Mouse (Mus musculus): ENCODE results near the gene Rb1. TPM values are rescaled to one million over a fixed set of nuclear protein-coding genes. Genes with fewer than 3 reads are reported as not detected.

The Rb1 gene
- polyA plus RNA-seq, 1 experiment from 2014 or later = 16.0 TPM

DNA sequence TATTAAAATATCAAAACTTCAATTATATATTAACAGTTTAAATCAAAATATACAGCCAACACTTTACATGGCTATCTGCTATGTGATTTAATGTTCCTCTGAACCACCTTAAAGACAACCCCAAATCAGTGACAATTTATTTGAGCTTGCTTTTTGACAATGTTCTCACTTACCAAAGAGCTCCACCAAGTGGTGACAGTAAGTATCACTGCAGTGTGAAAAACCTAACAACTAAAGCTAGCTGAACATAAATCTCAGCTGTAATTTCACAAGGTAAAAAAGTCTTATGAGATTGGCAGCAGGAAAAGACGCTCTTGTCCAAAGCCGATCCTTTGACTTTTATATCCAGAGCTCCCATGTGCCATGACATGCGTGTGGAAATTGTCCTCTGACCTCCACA is 22.4 kb downstream of the Rb1 start:
- Histone ChIP-seq H3K4me2 (ENCODE audit: low read depth, low read length) (no peak overlapping the region), H3K9me3 (replicated peaks; ENCODE audit: control insufficient read depth, low read length) (no peaks in the 10 kb centered on the region), H3K4me1 (ENCODE audit: control insufficient read depth, insufficient read depth, low read length) (no peaks in the 10 kb centered on the region), H3K36me3 (ENCODE audit: control insufficient read depth, insufficient read depth) (no peaks in the 10 kb centered on the region), H3K4me3 (ENCODE audit: low read length) (no peak overlapping the region), H3K27me3 (ENCODE audit: control insufficient read depth, insufficient read depth, low read length) (no peaks in the 10 kb centered on the region), H3K27ac (ENCODE audit: low read length) (no peak overlapping the region), H3K9ac (ENCODE audit: low read length) (no peak overlapping the region)
- WGBS = 24% methylated on average over 3 of the region's 3 CpGs
- no peak for ATAC-seq (replicated peaks; ENCODE audit: extremely low read depth, insufficient read depth, low FRiP score)

DNA sequence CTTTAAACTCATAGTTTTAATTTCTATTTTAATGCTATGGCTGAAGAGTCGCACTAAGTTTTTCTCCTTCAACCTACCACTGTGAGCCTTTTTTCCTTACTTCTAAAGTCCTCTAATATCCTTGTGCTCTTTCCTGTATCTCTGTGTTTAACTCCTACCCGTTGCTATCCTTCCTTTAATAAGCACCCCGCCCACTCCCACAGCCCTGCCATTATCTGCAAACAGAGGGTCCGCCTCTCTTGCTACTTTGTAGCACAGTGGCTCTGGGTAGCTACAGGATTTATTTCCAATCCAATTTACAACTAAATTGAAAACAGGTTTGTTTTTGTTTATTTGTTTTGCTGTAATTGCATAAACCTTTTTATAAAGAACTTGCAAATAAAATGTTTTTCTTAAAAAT is 23.8 kb downstream of the Rb1 start:
- no peak for ATAC-seq (replicated peaks; ENCODE audit: extremely low read depth, insufficient read depth, low FRiP score)
- Histone ChIP-seq H3K4me1 (ENCODE audit: control insufficient read depth, insufficient read depth, low read length) (no peaks in the 10 kb centered on the region), H3K9me3 (replicated peaks; ENCODE audit: control insufficient read depth, low read length) (no peaks in the 10 kb centered on the region), H3K36me3 (ENCODE audit: control insufficient read depth, insufficient read depth) (0 out of 2 replicates have a peak, but pooled peaks cover 2% of the 10 kb centered on the region), H3K9ac (ENCODE audit: low read length) (no peak overlapping the region), H3K27me3 (ENCODE audit: control insufficient read depth, insufficient read depth, low read length) (no peaks in the 10 kb centered on the region), H3K4me3 (ENCODE audit: low read length) (no peak overlapping the region), H3K4me2 (ENCODE audit: low read depth, low read length) (no peak overlapping the region), H3K27ac (ENCODE audit: low read length) (no peak overlapping the region)
- 60% methylated on average over 4 of the region's 4 CpGs for WGBS

DNA sequence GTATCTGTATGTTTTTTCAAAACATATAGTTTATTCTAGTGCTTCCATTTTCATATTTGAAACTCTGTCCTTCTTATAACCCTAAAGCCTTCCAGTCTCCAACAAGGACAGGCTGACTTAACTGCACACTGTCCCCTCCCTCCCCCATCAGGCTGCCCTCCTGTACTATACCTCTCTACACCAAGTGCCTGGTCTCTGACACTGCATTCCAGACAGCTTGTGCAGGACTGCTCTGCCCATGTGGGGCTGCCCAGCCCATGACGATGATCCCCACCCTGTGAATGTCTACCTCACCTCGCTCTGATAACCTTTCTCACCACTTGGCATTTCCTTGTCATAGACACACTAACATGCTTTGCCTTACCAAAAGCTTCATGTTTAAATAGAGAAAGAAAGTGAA is 30.1 kb downstream of the Rb1 start:
- no peak; the same call in 1 of the 2 replicates for ATAC-seq (replicated peaks; ENCODE audit: extremely low read depth, insufficient read depth, low FRiP score)
- Histone ChIP-seq H3K27me3 (ENCODE audit: control insufficient read depth, insufficient read depth, low read length) (no peaks in the 10 kb centered on the region), H3K4me3 (ENCODE audit: low read length) (no peak overlapping the region), H3K27ac (ENCODE audit: low read length) (no peak overlapping the region), H3K9me3 (replicated peaks; ENCODE audit: control insufficient read depth, low read length) (no peaks in the 10 kb centered on the region), H3K9ac (ENCODE audit: low read length) (no peak overlapping the region), H3K36me3 (ENCODE audit: control insufficient read depth, insufficient read depth) (0 out of 2 replicates have a peak, but pooled peaks cover 2% of the 10 kb centered on the region), H3K4me1 (ENCODE audit: control insufficient read depth, insufficient read depth, low read length) (no peaks in the 10 kb centered on the region), H3K4me2 (ENCODE audit: low read depth, low read length) (no peak overlapping the region)
- 43% methylated on average over 2 of the region's 2 CpGs for WGBS

DNA sequence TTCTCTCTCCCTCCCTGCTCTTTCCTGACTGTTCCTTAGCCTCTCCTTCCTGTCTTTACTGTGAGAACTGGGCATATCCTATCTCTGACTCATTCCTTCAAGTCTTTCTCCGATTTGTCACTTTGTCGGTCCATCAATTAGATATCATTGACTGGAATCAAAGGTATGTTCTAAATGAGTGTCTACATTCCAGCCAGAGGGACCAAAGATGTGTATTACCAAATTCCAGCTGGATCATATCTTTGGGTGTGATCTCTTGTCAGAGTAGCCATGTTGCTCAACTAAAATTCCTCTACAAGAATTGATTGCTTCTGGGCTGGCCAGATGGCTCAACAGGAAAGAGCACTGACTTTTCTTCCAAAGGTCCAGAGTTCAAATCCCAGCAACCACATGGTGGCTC is 32.0 kb downstream of the Rb1 start:
- no peaks in the 10 kb centered on the region for H3K27me3 ChIP-seq (ENCODE audit: control insufficient read depth, insufficient read depth, low read length)
- no peak overlapping the region for H3K4me2 ChIP-seq (ENCODE audit: low read depth, low read length)
- H3K36me3 ChIP-seq (ENCODE audit: control insufficient read depth, insufficient read depth) = peaks cover 2% of the 10 kb centered on the region; the same call in 1 of the 2 replicates
- H3K27ac ChIP-seq (ENCODE audit: low read length) = no peak overlapping the region
- no peaks in the 10 kb centered on the region for H3K9me3 ChIP-seq (replicated peaks; ENCODE audit: control insufficient read depth, low read length)
- no peak overlapping the region for H3K4me3 ChIP-seq (ENCODE audit: low read length)
- H3K4me1 ChIP-seq (ENCODE audit: control insufficient read depth, insufficient read depth, low read length) = no peaks in the 10 kb centered on the region
- no peak for ATAC-seq (replicated peaks; ENCODE audit: extremely low read depth, insufficient read depth, low FRiP score)
- WGBS = 74% methylated on average over 2 of the region's 2 CpGs
- no peak overlapping the region for H3K9ac ChIP-seq (ENCODE audit: low read length)

DNA sequence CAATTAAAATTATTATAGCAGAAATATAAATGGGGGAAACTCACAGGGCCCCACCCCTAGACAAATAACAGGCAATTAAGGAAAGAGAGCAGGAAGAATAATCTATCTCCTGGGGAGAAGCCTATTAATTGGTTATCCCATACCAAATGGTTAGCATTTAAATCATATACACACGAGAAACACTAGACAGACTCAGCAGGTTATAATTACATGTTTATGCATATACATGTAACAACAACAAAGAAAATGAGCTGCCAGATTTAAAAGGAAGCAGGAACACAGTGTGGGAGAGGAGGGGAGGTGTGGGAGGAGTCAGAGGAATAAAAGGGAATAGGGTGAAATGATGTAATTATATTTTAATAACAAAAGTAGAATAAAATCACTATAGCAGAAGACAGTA is 33.2 kb downstream of the Rb1 start:
- peaks cover 2% of the 10 kb centered on the region; the same call in 1 of the 2 replicates for H3K36me3 ChIP-seq (ENCODE audit: control insufficient read depth, insufficient read depth)
- H3K9me3 ChIP-seq (replicated peaks; ENCODE audit: control insufficient read depth, low read length) = no peaks in the 10 kb centered on the region
- no peak overlapping the region for H3K4me3 ChIP-seq (ENCODE audit: low read length)
- ATAC-seq (replicated peaks; ENCODE audit: extremely low read depth, insufficient read depth, low FRiP score) = no peak
- no peak overlapping the region for H3K9ac ChIP-seq (ENCODE audit: low read length)
- H3K4me1 ChIP-seq (ENCODE audit: control insufficient read depth, insufficient read depth, low read length) = no peaks in the 10 kb centered on the region
- no peak overlapping the region for H3K4me2 ChIP-seq (ENCODE audit: low read depth, low read length)
- no peaks in the 10 kb centered on the region for H3K27me3 ChIP-seq (ENCODE audit: control insufficient read depth, insufficient read depth, low read length)
- H3K27ac ChIP-seq (ENCODE audit: low read length) = no peak overlapping the region
- 74% methylated on average over 1 of the region's 1 CpGs for WGBS

DNA sequence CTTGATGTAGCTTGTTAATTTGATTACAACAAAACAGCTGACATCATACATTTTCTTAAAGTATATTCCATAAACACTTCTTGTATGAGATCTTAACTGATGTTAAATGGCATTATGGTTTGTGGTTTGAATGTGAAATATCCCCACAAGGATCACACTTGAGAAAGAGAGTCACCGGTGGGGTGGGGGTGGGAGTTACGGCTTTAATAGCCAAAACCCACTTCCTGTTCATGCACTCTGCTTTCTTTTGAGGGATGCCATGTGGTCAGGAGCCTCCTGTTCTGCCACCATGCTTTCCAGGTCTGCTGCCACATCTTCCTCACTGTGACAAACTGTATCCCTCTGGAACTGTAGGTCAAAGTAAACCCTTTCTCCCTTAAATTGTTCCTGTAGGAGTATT is 35.7 kb downstream of the Rb1 start:
- H3K9ac ChIP-seq (ENCODE audit: low read length) = no peak overlapping the region
- 81% methylated on average over 2 of the region's 2 CpGs for WGBS
- ATAC-seq (replicated peaks; ENCODE audit: extremely low read depth, insufficient read depth, low FRiP score) = no peak

DNA sequence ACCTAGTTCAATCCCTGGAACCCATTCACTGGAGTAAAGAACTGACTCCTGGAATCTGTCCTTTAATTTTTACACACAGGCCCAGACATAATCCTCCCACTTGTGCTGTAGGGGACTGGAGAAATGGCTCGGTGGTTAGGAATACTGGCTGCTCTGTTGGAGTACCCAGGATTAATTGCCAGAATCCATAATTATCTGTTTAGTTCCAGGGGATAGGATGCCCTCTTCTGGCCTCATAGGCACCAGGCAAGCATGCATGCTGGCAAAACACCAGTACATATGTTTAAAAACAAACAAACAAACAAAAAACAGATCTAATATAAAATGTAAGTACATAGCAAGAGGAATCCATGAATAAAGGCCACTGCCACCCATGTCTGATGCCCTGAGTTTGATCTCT is 44.6 kb downstream of the Rb1 start:
- H3K27me3 ChIP-seq (ENCODE audit: control insufficient read depth, insufficient read depth, low read length) = no peaks in the 10 kb centered on the region
- H3K4me1 ChIP-seq (ENCODE audit: control insufficient read depth, insufficient read depth, low read length) = no peaks in the 10 kb centered on the region
- WGBS = 24% methylated on average over 1 of the region's 1 CpGs
- no peak overlapping the region for H3K27ac ChIP-seq (ENCODE audit: low read length)
- no peak for ATAC-seq (replicated peaks; ENCODE audit: extremely low read depth, insufficient read depth, low FRiP score)
- no peak overlapping the region for H3K9ac ChIP-seq (ENCODE audit: low read length)
- H3K36me3 ChIP-seq (ENCODE audit: control insufficient read depth, insufficient read depth) = no peaks in the 10 kb centered on the region; the same call in 1 of the 2 replicates
- no peaks in the 10 kb centered on the region for H3K9me3 ChIP-seq (replicated peaks; ENCODE audit: control insufficient read depth, low read length)
- no peak overlapping the region for H3K4me3 ChIP-seq (ENCODE audit: low read length)
- H3K4me2 ChIP-seq (ENCODE audit: low read depth, low read length) = no peak overlapping the region

More for the DNA sequence above, 35.7 kb downstream of the Rb1 start:
- Histone ChIP-seq H3K4me2 (ENCODE audit: low read depth, low read length) (no peak overlapping the region), H3K27ac (ENCODE audit: low read length) (no peak overlapping the region), H3K9me3 (replicated peaks; ENCODE audit: control insufficient read depth, low read length) (no peaks in the 10 kb centered on the region), H3K36me3 (ENCODE audit: control insufficient read depth, insufficient read depth) (peaks cover 2% of the 10 kb centered on the region; the same call in 1 of the 2 replicates), H3K27me3 (ENCODE audit: control insufficient read depth, insufficient read depth, low read length) (no peaks in the 10 kb centered on the region), H3K4me3 (ENCODE audit: low read length) (no peak overlapping the region), H3K4me1 (ENCODE audit: control insufficient read depth, insufficient read depth, low read length) (no peaks in the 10 kb centered on the region)

DNA sequence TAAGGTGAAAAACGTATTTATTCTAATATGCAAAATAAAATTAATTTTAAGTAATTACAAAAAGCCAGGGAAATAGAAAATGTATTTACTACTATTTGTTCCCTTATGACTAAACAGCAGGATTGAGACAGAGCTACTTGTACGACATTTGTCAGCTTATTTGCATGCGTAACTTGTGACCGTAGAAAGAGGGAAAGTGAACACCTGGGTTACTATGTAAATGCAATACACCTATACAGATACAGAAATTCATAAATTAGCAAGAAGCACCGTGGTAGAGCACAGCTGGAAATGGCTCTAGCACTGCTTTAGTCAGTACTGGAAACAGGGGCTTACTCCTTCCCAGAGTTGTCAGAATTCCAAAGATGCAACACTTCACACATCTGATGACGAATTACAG is 46.5 kb downstream of the Rb1 start:
- no peak for ATAC-seq (replicated peaks; ENCODE audit: extremely low read depth, insufficient read depth, low FRiP score)
- WGBS = 80% methylated on average over 6 of the region's 6 CpGs
- no peak overlapping the region for H3K27ac ChIP-seq (ENCODE audit: low read length)
- no peak overlapping the region for H3K9ac ChIP-seq (ENCODE audit: low read length)
- H3K9me3 ChIP-seq (replicated peaks; ENCODE audit: control insufficient read depth, low read length) = no peaks in the 10 kb centered on the region
- no peak overlapping the region for H3K4me2 ChIP-seq (ENCODE audit: low read depth, low read length)
- no peaks in the 10 kb centered on the region for H3K27me3 ChIP-seq (ENCODE audit: control insufficient read depth, insufficient read depth, low read length)
- no peak overlapping the region for H3K4me3 ChIP-seq (ENCODE audit: low read length)
- H3K36me3 ChIP-seq (ENCODE audit: control insufficient read depth, insufficient read depth) = peaks cover 2% of the 10 kb centered on the region; the same call in 1 of the 2 replicates
- no peaks in the 10 kb centered on the region for H3K4me1 ChIP-seq (ENCODE audit: control insufficient read depth, insufficient read depth, low read length)

DNA sequence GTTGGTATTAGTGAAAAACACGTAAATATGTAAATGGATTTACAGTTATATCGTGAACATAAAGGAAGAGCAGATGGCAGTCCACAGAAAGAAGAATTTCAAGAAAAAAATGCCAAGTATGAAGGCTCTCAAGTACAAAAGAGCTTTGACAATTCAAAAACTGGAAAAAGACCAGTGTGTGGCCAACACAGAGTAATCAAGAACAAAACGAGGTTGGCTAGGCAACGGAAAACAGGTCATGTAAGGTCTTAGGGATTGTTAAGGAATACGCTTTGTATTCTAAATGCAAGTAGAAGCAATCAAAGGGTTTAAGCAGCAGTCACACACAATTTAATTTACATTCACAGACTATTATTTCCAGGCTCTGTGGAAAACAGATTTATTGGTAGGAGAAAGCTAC is 53.8 kb downstream of the Rb1 start:
- Histone ChIP-seq H3K4me3 (ENCODE audit: low read length) (no peak overlapping the region), H3K36me3 (ENCODE audit: control insufficient read depth, insufficient read depth) (peaks cover 5% of the 10 kb centered on the region; the same call in 1 of the 2 replicates), H3K27me3 (ENCODE audit: control insufficient read depth, insufficient read depth, low read length) (no peaks in the 10 kb centered on the region), H3K27ac (ENCODE audit: low read length) (no peak overlapping the region), H3K9ac (ENCODE audit: low read length) (no peak overlapping the region), H3K4me1 (ENCODE audit: control insufficient read depth, insufficient read depth, low read length) (peaks cover 5% of the 10 kb centered on the region; the same call in 1 of the 2 replicates), H3K4me2 (ENCODE audit: low read depth, low read length) (no peak overlapping the region), H3K9me3 (replicated peaks; ENCODE audit: control insufficient read depth, low read length) (no peaks in the 10 kb centered on the region)
- ATAC-seq (replicated peaks; ENCODE audit: extremely low read depth, insufficient read depth, low FRiP score) = no peak
- WGBS = 80% methylated on average over 5 of the region's 5 CpGs
